Mouse (Mus musculus) ES-CJ7 (cell line): Measurements from ENCODE around the gene Slc4a2.

ENCODE experiments used
- DNase-seq: peaks from one replicate; pipeline ENCODE4 v3.0.0; 2011; ENCODE audit warnings: low read depth, low spot score

Slc4a2 gene

GRCm38 (mm10) chr5:24426556-24427284 lies 3.1 kb downstream of the Slc4a2 start:
- DNase-seq = peak; percentile 21

- DNase-seq = no peak
Observed at GRCm38 (mm10) chr5:24427285-24427633, 3.6 kb downstream of the Slc4a2 start.

- no peak for DNase-seq
Observed at GRCm38 (mm10) chr5:24427981-24428402, 4.4 kb downstream of the Slc4a2 start.

GRCm38 (mm10) chr5:24428596-24428995 lies 5.0 kb downstream of the Slc4a2 start:
- no peak for DNase-seq

- no peak for DNase-seq
Observed at GRCm38 (mm10) chr5:24433993-24434392, 10.4 kb downstream of the Slc4a2 start.

GRCm38 (mm10) chr5:24441187-24441586 lies 17.6 kb downstream of the Slc4a2 start:
- DNase-seq = no peak

- no peak for DNase-seq
Observed at GRCm38 (mm10) chr5:24442029-24442428, 18.4 kb downstream of the Slc4a2 start.

GRCm38 (mm10) chr5:24443204-24443603 lies 19.6 kb downstream of the Slc4a2 start:
- DNase-seq = no peak

- no peak for DNase-seq
Observed at GRCm38 (mm10) chr5:24443927-24444326, 20.3 kb downstream of the Slc4a2 start.

- DNase-seq = peak; percentile 89
Observed at GRCm38 (mm10) chr5:24444746-24445427, 21.2 kb downstream of the Slc4a2 start, which contains the start of gene Fastk. Gene Fastk (minus strand): TSS chr5:24445287.

- no peak for DNase-seq
Observed at GRCm38 (mm10) chr5:24445428-24446080, 21.9 kb downstream of the Slc4a2 start.

GRCm38 (mm10) chr5:24446630-24447029 lies 23.0 kb downstream of the Slc4a2 start:
- DNase-seq = no peak

- DNase-seq = peak; percentile 93
Observed at GRCm38 (mm10) chr5:24447624-24448298, 24.1 kb downstream of the Slc4a2 start, which contains the start of gene Tmub1. Gene Tmub1 (minus strand): TSS chr5:24447854.

- DNase-seq = peak; percentile 78
Observed at GRCm38 (mm10) chr5:24451264-24452029, 27.8 kb downstream of the Slc4a2 start.

- no peak for DNase-seq
Observed at GRCm38 (mm10) chr5:24452030-24452690, 28.5 kb downstream of the Slc4a2 start, which contains the start of gene Agap3. Gene Agap3 (plus strand): TSS chr5:24452177.

- no peak for DNase-seq
Observed at GRCm38 (mm10) chr5:24452691-24453233, 29.1 kb downstream of the Slc4a2 start.

GRCm38 (mm10) chr5:24453283-24453984 lies 29.8 kb downstream of the Slc4a2 start:
- no peak for DNase-seq

GRCm38 (mm10) chr5:24453985-24454303 lies 30.3 kb downstream of the Slc4a2 start:
- no peak for DNase-seq

GRCm38 (mm10) chr5:24455076-24455475 lies 31.4 kb downstream of the Slc4a2 start:
- no peak for DNase-seq

GRCm38 (mm10) chr5:24455613-24456012 lies 32.0 kb downstream of the Slc4a2 start:
- no peak for DNase-seq
